Mouse (Mus musculus) left cerebral cortex, adult 6 months (tissue): Measurements from ENCODE around the gene Gm17467. TPM values are rescaled to one million over a fixed set of nuclear protein-coding genes. Genes with fewer than 3 reads are reported as not detected.

Experiments used
- long read RNA-seq, 2 experiments: library from polyadenylated mRNA; unstranded; transcript quantifications; one replicate each; pipeline ENCODE4 v2.0.0; 2019 to 2020
- polyA plus RNA-seq: library from polyadenylated mRNA; unstranded; fragments of <200 nt; fragmentation: Nextera tagmentation; gene quantifications from 2 replicates; pipeline ENCODE4 v1.2.3, GENCODE M21; 2021

The Gm17467 gene
- not detected in 2 replicates for polyA plus RNA-seq
- long read RNA-seq, experiment 1: 0 reads
- long read RNA-seq, experiment 2: 0 reads

GRCm38 (mm10) chrX:123704691-123705090 is at the start of gene Gm17467:
TSS of gene Gm17467 (minus strand) at chrX:123704791.

Other genes with a start within 250 kb of the Gm17467 start
- gene Cldn34c2, start 123.1 kb downstream of the Gm17467 start, polyA plus RNA-seq: not detected in 2 replicates
- not detected in 2 replicates for gene Cldn34c3, start 88.9 kb upstream of the Gm17467 start, polyA plus RNA-seq